Mouse (Mus musculus): ENCODE results near the gene Hist2h2be. TPM values are rescaled to one million over a fixed set of nuclear protein-coding genes. Genes with fewer than 3 reads are reported as not detected.
A peak's percentile ranks its signal among the peaks of the same experiment; 100 is the strongest.
"Not testable (repeated sequence)": the region's sequence is repeated elsewhere in the genome, so short reads cannot be mapped to it uniquely, and the experiment has no call there.

The Hist2h2be gene
- polyA plus RNA-seq, 1 experiment: 7.7 TPM

DNA sequence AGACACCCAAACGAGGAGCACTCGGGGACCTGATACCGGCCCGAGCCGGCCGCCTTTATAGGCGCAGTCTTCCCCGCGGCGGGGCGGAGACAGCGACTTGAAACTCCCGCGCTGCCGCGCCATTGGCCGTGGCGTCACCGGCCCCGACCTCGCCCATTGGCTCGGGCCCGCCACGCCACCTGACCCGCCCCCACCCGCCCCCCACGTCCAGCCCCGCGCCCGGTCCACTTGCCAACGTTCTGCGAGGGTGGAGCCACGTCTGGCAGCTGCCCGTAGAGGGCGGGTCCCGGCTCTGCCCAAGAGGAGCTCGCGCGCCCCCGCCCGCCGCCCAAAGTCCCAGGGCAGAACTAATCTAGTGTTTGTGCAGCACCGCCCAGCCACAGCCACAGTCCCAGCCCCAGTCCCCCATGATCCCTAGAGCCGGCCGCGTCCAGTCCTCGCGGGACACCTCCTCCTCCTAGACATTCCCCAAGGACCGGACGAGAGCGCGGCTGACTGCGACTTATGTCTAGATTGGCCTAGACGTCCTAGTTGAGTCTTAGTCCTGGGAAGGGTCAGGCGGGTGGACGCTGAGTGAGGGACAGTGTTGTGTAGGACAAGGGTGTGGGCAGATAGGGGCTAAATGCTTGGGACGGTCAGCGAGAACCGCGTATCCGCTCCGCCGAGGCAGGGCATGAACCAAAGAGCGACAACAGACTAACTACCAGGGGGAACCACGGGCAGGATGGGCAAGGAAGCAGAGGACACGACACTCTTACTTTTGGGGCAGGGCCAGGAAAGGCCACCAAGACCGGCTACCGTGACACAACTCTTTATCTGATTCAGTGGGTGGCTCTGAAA is 18.3 kb downstream of the Hist2h2be start, which contains the start of gene Hist2h3c2:
Gene Hist2h3c2, minus strand, starts transcription at position 174 of the 840 bp plus-strand sequence.
- DNase-seq (ENCODE audit: low spot score): not testable (repeated sequence)

DNA sequence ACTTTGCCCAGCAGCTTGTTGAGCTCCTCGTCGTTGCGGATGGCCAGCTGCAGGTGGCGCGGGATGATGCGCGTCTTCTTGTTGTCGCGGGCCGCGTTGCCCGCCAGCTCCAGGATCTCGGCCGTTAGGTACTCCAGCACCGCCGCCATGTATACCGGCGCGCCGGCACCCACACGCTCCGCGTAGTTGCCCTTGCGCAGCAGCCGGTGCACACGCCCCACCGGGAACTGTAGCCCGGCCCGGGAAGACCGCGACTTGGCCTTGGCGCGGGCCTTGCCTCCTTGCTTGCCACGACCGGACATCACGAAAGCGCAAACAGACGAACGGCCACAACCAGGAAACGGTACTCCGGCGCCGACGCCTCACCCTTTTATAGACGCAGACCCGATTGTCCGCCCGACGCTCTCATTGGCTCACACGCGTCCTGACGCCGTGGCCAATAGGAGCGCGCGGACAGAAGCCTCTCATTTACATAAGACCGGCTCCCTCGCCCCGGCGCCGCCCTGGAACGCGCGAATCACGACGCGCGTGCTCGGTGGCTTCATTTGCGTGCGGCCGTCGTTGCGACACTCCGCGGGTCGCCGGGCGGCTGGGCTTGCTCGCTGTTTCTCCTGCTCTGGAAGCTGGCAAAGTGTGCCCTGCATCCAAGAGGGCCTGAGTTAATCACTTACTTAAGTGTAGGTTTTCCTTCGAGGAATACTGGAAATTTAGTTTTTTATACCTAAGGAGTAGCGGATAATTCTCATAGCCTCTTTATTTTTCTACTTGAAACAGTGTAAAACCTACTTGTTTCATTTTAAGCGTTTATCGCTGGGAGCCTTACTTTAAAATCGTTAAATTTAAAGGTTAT is 19.3 kb downstream of the Hist2h2be start, which contains the start of gene Hist2h2aa2:
Gene Hist2h2aa2, minus strand, starts transcription at position 328 of the 850 bp plus-strand sequence.
- DNase-seq (ENCODE audit: low spot score): peak; percentile 97

DNA sequence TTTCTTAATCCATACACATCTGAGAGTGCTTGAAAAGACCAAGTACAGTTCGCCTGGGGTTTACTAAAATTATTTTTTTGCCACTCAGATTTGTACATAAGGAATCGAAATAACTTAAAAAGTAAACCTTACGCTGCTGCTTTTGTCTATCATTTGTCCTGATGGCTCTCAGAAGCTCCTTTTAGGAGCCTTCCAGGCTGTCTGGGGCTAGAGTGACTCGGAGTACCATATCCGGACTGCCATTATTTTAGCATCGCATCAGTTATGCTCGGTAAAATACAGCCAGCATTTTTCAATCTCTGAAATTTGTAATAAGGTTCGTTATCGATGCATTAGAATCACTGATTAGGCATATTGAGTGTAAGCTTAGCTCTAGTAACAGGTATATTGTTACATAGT is 19.9 kb downstream of the Hist2h2be start:
- DNase-seq (ENCODE audit: low spot score): no peak

DNA sequence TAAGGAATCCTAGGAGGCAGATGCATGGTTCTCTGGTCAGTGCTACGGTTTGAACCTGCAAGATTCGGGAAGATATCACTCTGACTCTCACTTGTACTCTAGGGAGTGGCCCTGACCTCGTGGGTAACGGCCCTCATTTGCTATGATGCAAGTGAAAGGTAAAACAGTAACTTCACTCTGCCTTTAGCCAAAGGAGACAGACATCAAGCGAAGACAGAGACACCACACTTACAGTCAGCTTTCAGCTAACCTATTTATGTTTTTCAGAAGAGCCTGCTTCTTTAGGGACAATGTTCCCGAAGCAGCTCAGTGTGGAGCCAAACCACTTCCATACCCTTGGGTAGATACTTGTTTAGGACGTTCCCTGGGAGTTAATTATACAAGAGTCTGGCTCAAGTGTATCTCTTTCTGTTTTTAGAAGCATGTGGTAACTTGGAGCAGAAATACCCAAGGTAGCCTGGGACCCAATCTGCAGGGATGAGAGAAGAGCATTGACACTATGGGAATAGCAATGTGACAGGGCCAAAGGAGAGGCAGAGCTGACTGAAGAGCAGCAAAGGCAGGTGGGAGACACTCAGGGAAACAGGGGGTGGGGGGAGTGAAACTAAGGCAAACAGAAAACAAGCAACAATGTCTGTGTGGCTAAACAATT is 23.1 kb downstream of the Hist2h2be start:
- DNase-seq (ENCODE audit: low spot score): no peak

DNA sequence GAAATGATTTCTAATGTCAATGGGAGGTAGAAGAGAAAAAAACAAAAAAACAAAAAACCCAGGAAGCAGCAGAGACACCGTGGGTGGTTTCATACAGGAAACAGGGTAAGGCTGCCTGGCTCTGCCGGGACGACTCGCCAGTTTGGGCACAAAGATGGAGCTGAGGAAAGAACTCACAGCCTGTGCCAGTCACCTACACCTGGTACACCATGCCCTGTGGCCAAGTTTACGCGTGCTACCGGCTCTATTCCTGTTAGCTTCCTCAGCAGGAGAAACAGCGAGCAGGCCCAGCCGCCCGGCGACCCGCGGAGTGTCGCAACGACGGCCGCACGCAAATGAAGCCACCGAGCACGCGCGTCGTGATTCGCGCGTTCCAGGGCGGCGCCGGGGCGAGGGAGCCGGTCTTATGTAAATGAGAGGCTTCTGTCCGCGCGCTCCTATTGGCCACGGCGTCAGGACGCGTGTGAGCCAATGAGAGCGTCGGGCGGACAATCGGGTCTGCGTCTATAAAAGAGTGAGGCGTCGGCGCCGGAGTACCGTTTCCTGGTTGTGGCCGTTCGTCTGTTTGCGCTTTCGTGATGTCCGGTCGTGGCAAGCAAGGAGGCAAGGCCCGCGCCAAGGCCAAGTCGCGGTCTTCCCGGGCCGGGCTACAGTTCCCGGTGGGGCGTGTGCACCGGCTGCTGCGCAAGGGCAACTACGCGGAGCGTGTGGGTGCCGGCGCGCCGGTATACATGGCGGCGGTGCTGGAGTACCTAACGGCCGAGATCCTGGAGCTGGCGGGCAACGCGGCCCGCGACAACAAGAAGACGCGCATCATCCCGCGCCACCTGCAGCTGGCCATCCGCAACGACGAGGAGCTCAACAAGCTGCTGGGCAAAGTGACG is 24.3 kb downstream of the Hist2h2be start, which contains the start of gene Hist2h2aa1:
Gene Hist2h2aa1, plus strand, starts transcription at position 495 of the 884 bp plus-strand sequence.
- peak; percentile 84 for DNase-seq (ENCODE audit: low spot score)

DNA sequence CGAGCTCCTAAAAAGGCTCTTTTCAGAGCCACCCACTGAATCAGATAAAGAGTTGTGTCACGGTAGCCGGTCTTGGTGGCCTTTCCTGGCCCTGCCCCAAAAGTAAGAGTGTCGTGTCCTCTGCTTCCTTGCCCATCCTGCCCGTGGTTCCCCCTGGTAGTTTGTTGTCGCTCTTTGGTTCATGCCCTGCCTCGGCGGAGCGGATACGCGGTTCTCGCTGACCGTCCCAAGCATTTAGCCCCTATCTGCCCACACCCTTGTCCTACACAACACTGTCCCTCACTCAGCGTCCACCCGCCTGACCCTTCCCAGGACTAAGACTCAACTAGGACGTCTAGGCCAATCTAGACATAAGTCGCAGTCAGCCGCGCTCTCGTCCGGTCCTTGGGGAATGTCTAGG is 25.1 kb downstream of the Hist2h2be start:
- not testable (repeated sequence) for DNase-seq (ENCODE audit: low spot score)

DNA sequence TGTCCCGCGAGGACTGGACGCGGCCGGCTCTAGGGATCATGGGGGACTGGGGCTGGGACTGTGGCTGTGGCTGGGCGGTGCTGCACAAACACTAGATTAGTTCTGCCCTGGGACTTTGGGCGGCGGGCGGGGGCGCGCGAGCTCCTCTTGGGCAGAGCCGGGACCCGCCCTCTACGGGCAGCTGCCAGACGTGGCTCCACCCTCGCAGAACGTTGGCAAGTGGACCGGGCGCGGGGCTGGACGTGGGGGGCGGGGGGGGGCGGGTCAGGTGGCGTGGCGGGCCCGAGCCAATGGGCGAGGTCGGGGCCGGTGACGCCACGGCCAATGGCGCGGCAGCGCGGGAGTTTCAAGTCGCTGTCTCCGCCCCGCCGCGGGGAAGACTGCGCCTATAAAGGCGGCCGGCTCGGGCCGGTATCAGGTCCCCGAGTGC is 25.5 kb downstream of the Hist2h2be start, which contains the start of gene Hist2h3c1:
Gene Hist2h3c1, plus strand, starts transcription at position 259 of the 430 bp plus-strand sequence.
- not testable (repeated sequence) for DNase-seq (ENCODE audit: low spot score)

DNA sequence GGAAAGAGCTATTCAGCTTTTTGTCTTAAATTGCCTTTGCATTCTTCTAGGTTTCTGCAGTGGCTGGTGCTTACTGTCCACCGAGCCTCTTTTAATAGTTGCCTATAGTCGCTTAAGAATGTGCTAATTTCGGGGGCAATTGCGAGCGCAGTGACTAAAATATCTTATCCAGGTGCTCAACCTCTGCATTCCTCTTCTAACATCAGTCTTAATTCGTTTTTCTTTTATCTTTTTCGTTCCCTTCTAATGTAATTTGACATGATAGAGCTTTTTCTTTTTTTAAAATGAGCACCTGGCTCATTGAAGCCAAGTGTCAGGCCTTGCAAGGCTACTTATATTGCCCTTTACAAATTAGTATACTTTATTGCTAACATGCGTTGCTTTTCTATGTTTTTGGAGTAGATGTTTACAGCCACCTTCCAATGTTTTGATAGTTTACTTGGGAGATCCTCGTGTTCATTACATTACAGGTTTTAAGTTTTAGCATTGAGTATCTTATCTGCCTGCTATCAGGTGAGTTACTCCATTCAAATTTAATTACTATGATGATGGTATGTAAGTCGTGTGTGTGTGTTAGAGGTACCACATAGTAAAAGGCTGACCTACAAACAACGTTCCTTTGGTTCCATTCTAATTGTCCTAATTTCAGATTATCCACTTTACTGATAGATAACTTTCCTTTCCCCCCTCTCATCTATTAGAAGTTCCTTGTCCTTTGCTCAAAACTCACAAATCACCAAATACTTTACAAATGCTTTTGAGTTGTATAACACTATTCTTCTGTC is 26.6 kb downstream of the Hist2h2be start:
- no peak for DNase-seq (ENCODE audit: low spot score)

DNA sequence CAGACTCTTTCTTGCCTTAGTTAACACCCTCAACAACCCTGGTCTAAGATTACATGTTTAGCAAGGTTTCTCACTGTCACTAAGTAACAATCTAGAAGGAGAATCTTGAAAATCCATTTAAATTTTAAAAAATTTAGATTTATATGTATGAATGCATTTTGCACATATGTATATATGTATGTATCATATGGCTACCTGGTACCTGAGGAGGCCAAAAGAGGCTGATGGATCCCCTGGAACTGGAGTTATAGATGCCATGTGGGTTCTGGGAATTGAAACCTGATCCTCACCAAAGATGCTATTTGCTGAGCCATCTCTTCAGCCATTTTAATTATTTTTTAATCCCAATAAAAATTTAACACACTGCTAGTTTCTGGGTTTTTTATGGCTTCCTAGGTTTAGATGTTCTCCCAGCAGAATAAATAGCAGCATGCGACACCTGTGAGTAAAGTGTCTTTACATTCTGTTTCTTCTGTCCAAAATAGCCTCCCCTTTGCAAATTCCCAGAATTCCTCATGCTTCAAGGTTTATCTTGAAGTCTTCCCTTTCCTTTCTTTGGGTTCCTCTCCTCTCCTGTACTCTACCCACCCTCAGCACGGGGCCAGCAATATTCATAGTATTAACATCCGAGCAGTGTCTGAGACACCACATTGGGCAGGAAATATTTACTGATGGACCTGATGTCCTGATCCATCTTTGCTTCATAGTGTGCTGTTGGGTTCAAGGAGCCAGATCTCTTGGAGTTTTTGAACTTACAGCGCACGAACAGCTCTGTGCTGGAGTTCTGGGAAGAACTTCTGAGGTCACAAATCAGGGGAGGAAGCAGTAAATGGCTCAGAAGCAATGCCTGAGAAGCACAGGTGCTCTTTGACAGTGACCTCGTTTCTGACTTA is 27.5 kb downstream of the Hist2h2be start:
- DNase-seq (ENCODE audit: low spot score): no peak

DNA sequence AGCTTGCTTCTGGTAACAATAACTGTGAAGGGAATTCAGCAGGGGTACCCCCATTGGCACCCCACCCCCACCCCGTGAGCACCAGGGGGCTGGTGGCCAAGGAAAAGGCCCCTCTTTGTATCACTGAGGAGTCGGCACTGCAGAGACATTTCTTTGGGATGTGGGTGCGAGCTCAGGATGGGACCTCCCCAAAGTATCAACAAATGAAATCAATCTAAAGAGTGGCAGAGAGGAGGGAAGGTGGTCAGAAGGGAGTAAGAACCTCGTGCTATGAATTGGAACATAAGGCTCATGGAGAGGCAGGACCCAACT is 28.1 kb downstream of the Hist2h2be start:
- no peak for DNase-seq (ENCODE audit: low spot score)

DNA sequence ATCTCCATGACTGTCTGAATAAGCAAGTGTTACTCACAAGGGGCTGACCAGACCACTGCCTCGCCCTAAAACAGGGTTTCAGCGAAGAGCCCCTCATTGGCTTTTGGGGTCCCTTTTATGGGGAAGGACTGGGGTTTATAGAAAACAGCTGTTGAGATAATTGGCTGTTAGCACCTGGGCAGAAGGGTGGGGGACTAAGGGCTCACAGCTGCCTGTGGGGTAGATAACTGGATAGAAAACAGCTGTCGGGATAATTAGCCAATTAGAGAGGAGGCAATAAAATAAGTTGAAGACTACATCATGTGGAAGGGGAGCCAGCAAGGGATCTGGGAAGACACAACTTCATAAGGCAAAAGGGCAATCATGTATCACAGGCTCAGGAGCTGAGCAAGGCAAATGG is 30.0 kb downstream of the Hist2h2be start:
- no peak for DNase-seq (ENCODE audit: low spot score)

DNA sequence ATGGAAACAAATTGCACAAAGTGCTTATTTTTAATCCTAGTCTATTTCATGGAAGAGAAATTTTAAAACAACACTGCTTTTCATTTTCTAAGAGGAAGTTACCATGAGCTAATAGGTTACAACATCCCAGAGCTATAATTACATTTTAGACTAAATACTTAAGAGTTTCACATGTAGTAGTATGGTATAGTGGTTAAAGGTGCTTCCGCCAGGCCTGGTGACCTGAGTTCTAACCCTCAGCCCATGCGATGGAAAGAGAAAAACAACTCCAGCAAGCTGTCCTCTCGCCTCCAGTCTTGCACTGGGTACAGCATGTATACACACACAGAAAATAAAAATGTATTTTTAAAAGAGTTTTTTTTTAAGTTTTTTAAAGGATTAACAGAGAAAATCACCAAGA is 30.9 kb downstream of the Hist2h2be start:
- no peak for DNase-seq (ENCODE audit: low spot score)

DNA sequence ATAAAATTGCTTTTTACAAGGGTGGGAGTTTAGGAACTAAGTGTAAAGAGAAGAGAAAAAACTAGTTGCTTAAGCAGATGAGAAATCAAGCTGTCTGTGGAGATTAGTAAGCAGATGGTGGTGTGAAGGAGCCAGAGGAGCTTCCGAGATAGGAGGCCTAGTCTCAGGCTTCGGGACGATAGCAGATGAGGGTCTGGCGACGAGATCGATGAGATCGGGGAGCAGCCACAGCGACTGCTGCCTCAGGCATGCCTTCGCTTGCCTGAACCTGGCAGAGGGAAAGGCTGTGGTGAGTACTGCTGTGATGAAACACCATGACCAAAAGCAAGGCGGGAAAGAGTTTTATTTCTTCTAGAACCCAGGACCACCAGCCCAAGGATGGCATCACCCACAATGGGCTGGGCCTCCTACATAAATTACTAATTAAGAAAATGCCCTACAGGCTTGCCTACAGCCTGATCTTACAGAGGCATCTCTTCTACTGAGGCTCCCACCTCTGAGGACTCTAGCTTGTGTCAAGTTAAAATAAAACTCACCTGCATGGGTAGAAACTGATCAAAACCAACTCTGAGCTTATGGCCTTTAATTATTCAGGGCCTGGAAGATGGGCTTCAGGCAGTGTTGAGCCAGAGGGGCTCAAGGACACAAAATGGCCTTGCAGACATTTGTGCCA is 33.9 kb downstream of the Hist2h2be start:
- DNase-seq (ENCODE audit: low spot score): no peak

DNA sequence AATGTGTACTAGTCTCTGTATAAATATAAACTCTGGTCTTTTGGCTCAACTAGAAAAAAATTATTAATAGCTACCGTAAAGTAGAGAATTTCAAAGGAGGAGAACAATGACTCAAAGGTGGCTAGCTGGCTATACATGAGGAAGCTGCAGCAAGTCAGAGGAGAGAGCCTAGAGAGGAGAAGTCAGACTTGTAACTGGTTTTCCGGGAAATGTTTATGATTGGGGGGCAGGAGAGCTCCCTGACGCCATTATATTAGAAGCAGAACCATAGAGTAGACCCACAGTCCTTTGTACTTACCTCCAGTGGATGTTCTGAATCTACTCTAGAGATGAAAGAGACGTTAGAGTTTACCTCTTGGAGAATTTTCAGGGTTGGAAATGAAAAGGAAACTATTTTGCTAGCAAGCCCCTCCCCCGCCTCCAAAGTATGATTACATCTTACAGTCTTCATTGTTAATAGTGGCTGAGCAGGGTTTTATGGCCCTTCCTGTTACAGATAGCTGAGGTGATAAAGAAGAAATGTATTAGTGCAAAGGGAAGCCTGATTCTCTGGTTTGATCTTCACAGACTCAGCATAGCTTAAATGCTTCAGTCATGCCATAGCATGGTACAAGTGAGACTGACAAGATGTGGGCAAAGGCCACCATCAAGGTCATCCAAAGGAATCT is 35.1 kb downstream of the Hist2h2be start:
- no peak for DNase-seq (ENCODE audit: low spot score)

DNA sequence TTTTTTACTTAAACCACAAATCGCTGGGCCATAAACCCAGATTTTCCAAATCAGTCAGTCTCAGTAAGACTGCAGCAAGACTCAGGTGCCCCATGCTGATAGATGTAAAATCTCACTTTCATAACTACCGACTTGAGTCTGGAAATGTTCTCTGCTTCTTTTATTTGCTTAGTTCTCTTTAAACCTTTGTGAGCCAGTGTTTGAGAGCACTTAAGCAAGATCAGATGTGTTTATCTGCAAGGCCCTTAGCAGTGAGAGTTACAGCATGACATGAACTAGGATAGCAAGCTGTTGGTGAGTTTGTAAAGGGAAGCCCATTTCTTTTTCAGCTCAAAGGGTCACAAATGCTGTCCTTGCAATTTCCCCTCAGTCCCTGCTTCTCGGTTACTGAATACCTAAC is 36.3 kb downstream of the Hist2h2be start:
- no peak for DNase-seq (ENCODE audit: low spot score)

DNA sequence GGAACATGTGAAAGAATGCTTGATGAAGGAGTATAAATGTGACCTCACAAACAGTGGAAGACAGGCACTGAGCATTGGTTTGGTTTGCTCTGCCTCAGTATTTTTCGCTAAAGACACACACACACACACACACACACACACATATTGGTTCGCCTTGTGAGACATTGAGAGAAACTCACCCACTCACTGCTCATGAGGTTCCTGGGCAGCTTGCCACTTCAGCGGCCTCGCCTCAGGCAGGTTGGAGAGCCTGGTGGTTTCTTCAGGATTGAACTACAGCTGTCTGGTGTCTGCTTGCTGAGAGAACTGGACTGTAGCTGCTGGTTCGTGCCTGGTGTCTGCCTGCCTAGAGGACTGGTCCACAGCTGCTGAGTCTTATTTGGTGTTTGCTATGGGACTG is 39.3 kb downstream of the Hist2h2be start:
- DNase-seq (ENCODE audit: low spot score): no peak

DNA sequence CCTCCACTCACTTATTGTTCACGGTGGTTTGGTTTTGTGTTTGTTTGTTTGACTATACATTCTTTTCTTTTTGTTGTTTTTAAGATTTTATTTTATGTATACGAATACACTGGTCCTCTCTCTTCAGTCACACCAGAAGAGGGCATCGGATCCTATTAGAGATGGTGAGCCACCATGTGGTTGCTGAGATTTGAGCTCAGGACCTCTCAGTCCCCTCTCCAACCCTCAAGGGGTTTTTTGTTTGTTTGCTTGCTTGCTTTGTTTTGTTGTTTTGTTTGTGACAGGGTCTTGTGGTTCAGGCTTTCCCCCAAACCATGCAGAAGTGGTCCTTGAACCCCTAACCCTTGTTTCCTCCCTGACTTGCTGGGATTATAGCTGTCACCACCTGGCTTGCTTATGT is 40.7 kb downstream of the Hist2h2be start:
- no peak for DNase-seq (ENCODE audit: low spot score)
